Mouse (Mus musculus) hematopoietic stem cell, adult 5-6 weeks (primary cell): Measurements from ENCODE around the gene Prpsap1. TPM values are rescaled to one million over a fixed set of nuclear protein-coding genes. Genes with fewer than 3 reads are reported as not detected.
"Not testable (repeated sequence)": the region's sequence is repeated elsewhere in the genome, so short reads cannot be mapped to it uniquely, and the experiment has no call there.

Experiments
- ATAC-seq, 2 experiments: fragments of 125-278 bp in 1 of 2; replicated peaks in 1 of 2; 2 replicates each; pipeline ENCODE4 v1.8.0; 2016 to 2017; ENCODE audit warnings: inconsistent platforms in 2 of 2, mild to moderate bottlenecking in 2 of 2, moderate number of reproducible peaks in 2 of 2, low read depth in 1 of 2, moderate TSS enrichment in 1 of 2; ENCODE audit not compliant: low FRiP score in 2 of 2, poor library complexity in 2 of 2, severe bottlenecking in 2 of 2, insufficient read depth in 1 of 2, low TSS enrichment in 1 of 2
- total RNA-seq: library from RNA; stranded (forward); fragments of 172-1452, 232-1000 nt; gene quantifications from 2 replicates; pipeline ENCODE4 v1.2.3, GENCODE M21; 2017

Prpsap1 gene
- total RNA-seq, 1 experiment from 2014 or later, result 29.8 TPM

DNA sequence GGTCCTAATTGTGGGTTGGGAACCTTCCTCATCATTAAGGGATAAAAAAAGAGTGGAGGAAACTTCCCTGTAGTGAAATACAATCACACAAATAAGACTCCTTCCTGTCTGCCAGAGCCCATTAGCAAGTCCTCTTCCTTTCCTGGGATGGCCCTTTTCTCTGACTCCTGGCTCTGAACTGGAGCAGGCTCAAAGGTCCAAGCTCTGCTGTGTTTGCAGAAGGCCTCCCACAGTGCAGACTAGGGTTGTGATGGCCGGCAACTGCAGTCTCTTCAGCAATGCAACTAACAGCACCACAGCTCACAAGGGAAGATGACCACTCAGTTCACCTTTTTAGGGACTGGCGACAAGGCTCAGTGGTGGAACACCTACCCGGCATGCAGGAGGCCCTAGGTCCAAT lies 23.8 kb downstream of the Prpsap1 start:
- no peak for ATAC-seq

GRCm38 (mm10) chr11:116468338-116468737 lies 25.7 kb downstream of the Prpsap1 start:
- not testable (repeated sequence) for ATAC-seq

DNA sequence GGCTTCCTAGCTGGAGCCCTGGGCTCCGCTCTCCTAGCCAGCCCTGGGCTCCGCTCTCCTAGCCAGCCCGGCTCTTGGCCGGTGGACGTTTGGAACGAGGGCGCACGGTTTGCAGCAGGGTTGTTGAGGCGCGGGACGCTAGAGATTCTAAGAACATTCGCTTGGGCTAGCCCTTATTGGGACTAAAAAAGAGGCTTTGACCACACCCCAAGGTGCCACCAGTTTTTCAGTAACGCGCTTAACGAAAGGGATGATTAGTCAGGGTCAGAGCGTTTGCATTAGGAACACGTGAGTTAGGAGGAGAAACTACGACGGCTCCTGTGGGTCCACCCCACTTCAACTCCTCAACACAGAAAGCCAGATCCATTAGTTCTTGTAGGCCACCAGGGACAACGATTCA lies 27.9 kb downstream of the Prpsap1 start, which contains the start of gene Qrich2:
Qrich2 (minus strand) TSS at position 101 of the 400 bp plus-strand sequence.
- ATAC-seq, result no peak

- peak; percentile 88 to 89 for ATAC-seq
Measured at GRCm38 (mm10) chr11:116463833-116464232, 30.2 kb downstream of the Prpsap1 start.

DNA sequence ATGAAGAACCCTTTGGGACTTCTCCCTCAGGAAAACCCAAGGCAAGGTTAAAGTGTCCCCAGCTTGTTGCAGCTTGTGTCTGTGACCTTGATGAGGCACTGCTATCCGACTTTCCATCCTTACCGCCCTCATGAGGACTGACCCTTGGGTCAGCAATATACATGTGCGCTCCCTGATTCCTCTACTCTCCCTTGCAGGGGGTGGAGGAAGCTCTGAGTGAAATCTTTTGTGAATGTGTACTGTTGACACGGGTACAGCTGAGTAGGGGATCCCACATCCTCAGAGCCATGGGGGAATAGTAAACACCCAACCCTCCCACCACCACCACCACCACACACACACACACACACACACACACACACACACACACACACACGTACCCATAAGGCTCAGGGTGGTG lies 30.7 kb downstream of the Prpsap1 start:
- no peak for ATAC-seq

DNA sequence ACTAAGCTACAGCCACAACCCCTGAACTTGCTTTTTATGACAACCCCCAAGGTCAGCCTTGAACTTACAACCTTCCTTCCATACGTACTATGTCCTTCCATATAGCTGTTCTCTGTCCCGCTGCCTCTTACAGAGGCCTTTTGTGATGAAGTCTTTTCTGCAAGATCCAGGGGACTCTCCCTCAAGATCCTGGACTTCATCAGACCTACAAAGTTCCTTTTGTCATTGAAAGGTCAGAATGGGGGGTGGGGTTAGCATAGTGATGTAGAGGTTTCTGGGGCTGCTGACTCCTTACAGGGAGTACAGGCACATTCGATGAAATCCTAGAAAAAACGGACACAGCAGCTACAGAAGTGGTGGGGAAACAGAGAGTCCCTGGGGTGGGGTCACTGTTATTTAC lies 34.2 kb downstream of the Prpsap1 start:
- ATAC-seq, result no peak

DNA sequence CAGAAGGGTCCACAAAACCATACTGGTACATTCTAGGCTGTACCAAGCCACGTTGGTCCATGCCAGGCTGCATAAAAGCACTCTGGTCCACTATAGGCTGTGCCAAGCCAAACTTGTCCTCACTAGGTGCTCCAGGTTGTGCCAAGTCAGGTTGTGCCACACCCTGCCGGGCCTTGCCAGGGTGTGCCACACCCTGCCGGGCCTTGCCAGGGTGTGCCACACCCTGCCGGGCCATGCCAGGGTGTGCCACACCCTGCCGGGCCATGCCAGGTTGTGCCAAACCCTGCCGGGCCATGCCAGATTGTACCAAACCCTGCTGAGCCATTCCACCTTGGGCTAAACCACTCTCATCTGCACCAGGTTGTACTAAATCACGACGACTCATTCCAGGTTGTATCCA lies 37.8 kb downstream of the Prpsap1 start:
- no peak for ATAC-seq

DNA sequence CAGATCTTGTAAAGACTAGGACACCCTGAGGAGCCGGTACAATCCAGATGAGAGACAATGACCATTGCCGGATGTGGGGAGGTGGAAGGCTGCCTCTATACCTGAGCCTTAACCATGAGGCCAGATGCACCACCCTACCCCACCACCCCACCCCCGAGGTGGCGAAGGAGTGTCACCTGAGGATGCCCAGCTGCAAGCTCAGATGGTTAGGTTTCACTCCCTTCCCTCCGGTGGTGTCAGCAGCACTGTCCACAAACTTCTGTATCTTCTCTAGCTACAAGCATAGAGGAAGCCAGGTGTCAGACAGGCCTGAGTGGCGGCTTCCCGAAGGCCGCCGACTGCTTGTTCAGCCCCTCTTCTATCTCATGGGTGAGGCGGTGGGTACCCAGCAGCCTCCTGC lies 40.1 kb downstream of the Prpsap1 start:
- ATAC-seq, result no peak

GRCm38 (mm10) chr11:116449341-116449740 lies 44.7 kb downstream of the Prpsap1 start:
- ATAC-seq, result no peak

- ATAC-seq, result no peak
Measured at GRCm38 (mm10) chr11:116447822-116448221, 46.2 kb downstream of the Prpsap1 start.

- ATAC-seq, result no peak
Measured at GRCm38 (mm10) chr11:116446308-116446887, 47.6 kb downstream of the Prpsap1 start.

- peak; percentile 63 to 86; a peak in 3 of 4 replicates for ATAC-seq
Measured at GRCm38 (mm10) chr11:116445596-116446307, 48.2 kb downstream of the Prpsap1 start.

DNA sequence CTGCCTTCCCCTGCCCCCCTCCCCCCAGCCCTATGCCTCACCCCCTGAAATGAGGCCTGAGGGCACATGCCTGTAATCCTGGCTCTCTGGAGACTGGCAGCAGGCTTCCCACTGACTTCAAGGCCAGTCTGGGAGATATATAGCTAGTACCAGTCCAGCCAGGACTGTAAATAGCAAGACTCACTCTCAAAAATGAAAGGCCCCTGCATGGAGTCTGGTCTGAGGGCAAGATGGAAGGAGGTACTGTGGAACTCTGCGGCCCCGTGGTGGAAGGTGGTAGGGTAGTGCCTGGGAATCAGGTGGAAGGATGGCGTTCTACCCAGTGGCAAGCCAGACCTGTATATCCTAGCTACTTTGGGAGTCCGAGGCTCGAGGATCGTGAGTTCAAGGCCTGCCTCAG lies 50.1 kb downstream of the Prpsap1 start:
- ATAC-seq, result no peak

- no peak for ATAC-seq
Measured at GRCm38 (mm10) chr11:116443311-116443710, 50.7 kb downstream of the Prpsap1 start.

- ATAC-seq, result no peak
Measured at GRCm38 (mm10) chr11:116442867-116443177, 51.2 kb downstream of the Prpsap1 start.

GRCm38 (mm10) chr11:116442129-116442866 lies 51.7 kb downstream of the Prpsap1 start:
- ATAC-seq, result no peak

DNA sequence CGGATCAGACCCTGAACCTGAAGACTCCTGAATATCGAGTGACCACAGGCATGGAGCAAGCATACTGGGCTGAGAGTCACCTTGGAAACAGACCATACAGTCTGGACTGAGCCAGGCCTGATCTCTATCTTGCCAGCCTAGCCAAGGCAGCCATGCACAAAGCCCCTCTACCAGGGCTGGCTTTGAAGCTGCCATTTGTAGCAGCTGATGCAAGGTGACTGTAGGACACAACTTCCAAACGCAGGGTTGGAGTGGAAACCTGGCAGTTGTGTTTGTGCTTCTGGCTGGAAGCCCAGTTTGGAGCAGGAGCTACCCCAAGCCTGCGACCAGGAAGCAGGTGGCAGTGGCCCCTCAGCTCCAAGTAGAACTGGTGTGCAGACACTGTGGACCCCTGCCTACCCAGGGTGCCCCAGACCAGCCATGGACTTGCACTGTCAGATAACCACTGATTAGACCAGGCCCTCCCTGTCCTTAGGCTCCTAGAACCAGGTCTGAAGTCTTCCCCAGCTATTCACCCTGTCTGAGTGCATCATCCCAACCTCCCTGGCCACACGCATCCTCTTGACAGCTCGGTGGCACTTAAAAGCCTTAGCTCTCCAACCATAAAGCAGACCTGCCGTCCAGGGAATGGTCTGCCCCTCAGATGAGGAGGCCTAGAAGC lies 53.5 kb downstream of the Prpsap1 start:
- no peak for ATAC-seq
